9 mouse cellular contexts compared by ENCODE assay signal in the genomic region with DNA sequence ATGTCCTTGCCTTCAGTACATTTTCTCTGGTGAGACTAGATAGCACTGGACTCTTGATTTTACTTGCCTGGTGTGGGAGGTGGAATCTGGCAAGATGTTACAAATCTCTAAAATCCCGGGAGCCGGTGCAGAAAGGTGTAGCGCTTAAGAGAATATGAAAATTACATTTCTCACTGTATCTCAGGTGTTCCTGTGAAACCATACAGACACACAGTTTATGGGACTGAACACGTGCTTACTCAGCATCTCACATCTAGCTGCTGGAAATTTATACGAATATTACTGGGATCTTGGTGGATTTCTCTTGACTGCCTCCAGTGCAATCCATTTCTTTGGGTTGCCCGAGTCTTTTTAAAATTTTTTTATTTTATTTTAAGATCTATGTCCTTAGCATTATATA. TPM values are rescaled to one million over a fixed set of nuclear protein-coding genes. Genes with fewer than 3 reads are reported as not detected.
DNase-seq lines count a peak whose midpoint lies in the region; ATAC-seq and TF ChIP-seq lines count a peak whose summit lies in the region.
"Had no signal": no experiment of that assay in that cellular context is flagged by ENCODE, and none has a peak within 500 bp of the region (broad histone marks: within the 10 kb centered on the region; RNA-seq: fewer than 3 reads in every experiment).

No protein-coding gene starts in this region.

- peak overlapping the region; percentile 94 for H3K9ac ChIP-seq in embryonic facial prominence, embryonic 12.5 days
- peak overlapping the region; percentile 88 for H3K9ac ChIP-seq in intestine, embryonic 15.5 days
- H3K9ac ChIP-seq in neural tube, embryonic 12.5 days, result peak overlapping the region; percentile 97

- peak overlapping the region; percentile 88 for H3K4me3 ChIP-seq in left cerebral cortex, adult 2 months
- H3K4me3 ChIP-seq in embryonic facial prominence, embryonic 12.5 days, result peak overlapping the region; percentile 99
- H3K4me3 ChIP-seq in intestine, embryonic 15.5 days (replicated peaks), result peak overlapping the region; percentile 96
- peak overlapping the region; percentile 98 for H3K4me3 ChIP-seq in neural tube, embryonic 12.5 days

- intact Hi-C loops in left cerebral cortex, adult 2 months (cut with DNase I), result no loop called here
- intact Hi-C loops in left cerebral cortex, postnatal 36 days (cut with DNase I), result no loop called here

- TF ChIP-seq CTCF in left cerebral cortex, adult 2 months (IDR thresholded peaks at IDR 0.05), result no peak

- H3K4me1 ChIP-seq in embryonic facial prominence, embryonic 12.5 days, result peaks cover 22% of the 10 kb centered on the region
- peaks cover 14% of the 10 kb centered on the region for H3K4me1 ChIP-seq in intestine, embryonic 15.5 days (replicated peaks)
- peaks cover 19% of the 10 kb centered on the region for H3K4me1 ChIP-seq in neural tube, embryonic 12.5 days

- ATAC-seq in embryonic facial prominence, embryonic 12.5 days (ENCODE audit: insufficient number of reproducible peaks, insufficient read depth, low FRiP score, low TSS enrichment), result no peak
- no peak for ATAC-seq in intestine, embryonic 15.5 days
- ATAC-seq in neural tube, embryonic 12.5 days (ENCODE audit: low FRiP score, low read depth), result no peak

- no peaks in the 10 kb centered on the region for H3K9me3 ChIP-seq in embryonic facial prominence, embryonic 12.5 days
- H3K9me3 ChIP-seq in intestine, embryonic 15.5 days, result no peaks in the 10 kb centered on the region
- H3K9me3 ChIP-seq in neural tube, embryonic 12.5 days, result no peaks in the 10 kb centered on the region

- peak overlapping the region; percentile 98; the same call in 1 of the 2 replicates for H3K27ac ChIP-seq in left cerebral cortex, adult 2 months
- no peak overlapping the region; the same call in 1 of the 2 replicates for H3K27ac ChIP-seq in embryonic facial prominence, embryonic 12.5 days
- H3K27ac ChIP-seq in intestine, embryonic 15.5 days, result no peak overlapping the region
- no peak overlapping the region for H3K27ac ChIP-seq in neural tube, embryonic 12.5 days

- H3K27me3 ChIP-seq in embryonic facial prominence, embryonic 12.5 days, result no peaks in the 10 kb centered on the region
- no peaks in the 10 kb centered on the region for H3K27me3 ChIP-seq in intestine, embryonic 15.5 days (replicated peaks)
- H3K27me3 ChIP-seq in neural tube, embryonic 12.5 days (replicated peaks), result no peaks in the 10 kb centered on the region

- 83% methylated on average over 6 of the region's 6 CpGs for WGBS in embryonic facial prominence, embryonic 12.5 days
- 64% methylated on average over 6 of the region's 6 CpGs for WGBS in intestine, embryonic 15.5 days
- WGBS in neural tube, embryonic 12.5 days, result 86% methylated on average over 6 of the region's 6 CpGs

- DNase-seq in left cerebral cortex, adult 2 months (ENCODE audit: extremely low spot score in 1 of 2, low spot score in 2 of 2), result no peak
- no peak for DNase-seq in left cerebral cortex, postnatal 36 days (ENCODE audit: low spot score in 2 of 2)
- no peak for DNase-seq in thymus, postnatal 0 days (ENCODE audit: low spot score)
- no peak for DNase-seq in right cerebral cortex, postnatal 36 days (ENCODE audit: low spot score in 2 of 2)
- no peak for DNase-seq in cerebellum, postnatal 36 days
- DNase-seq: kidney, adult 8-10 months had no signal

- H3K36me3 ChIP-seq in embryonic facial prominence, embryonic 12.5 days, result 0 out of 2 replicates have a peak, but pooled peaks cover 4% of the 10 kb centered on the region
- H3K36me3 ChIP-seq in intestine, embryonic 15.5 days, result no peaks in the 10 kb centered on the region
- H3K36me3 ChIP-seq in neural tube, embryonic 12.5 days, result peaks cover 9% of the 10 kb centered on the region; the same call in 1 of the 2 replicates

- H3K4me2 ChIP-seq in embryonic facial prominence, embryonic 12.5 days (replicated peaks), result peak overlapping the region; percentile 71
- peak overlapping the region; percentile 69 for H3K4me2 ChIP-seq in intestine, embryonic 15.5 days (replicated peaks)
- peak overlapping the region; percentile 88 for H3K4me2 ChIP-seq in neural tube, embryonic 12.5 days (replicated peaks)

RNA-seq across cellular contexts. Expression of gene Ywhab, which starts 1.5 kb away (rescaled TPM):
- total RNA-seq in left cerebral cortex, adult 2 months (2021), result 100 to 1,000 TPM; 440 to 460 TPM
- total RNA-seq in left cerebral cortex, postnatal 36 days (2021), result 100 to 1,000 TPM; 422 to 471 TPM
- 327 and 340 TPM in 2 replicates for polyA plus RNA-seq in embryonic facial prominence, embryonic 12.5 days (2016; fragmentation: Nextera tagmentation; extraction: Ambion mirVana)
- polyA plus RNA-seq in intestine, embryonic 15.5 days (2015; fragmentation: Nextera tagmentation; extraction: Ambion mirVana), result 269 and 298 TPM in 2 replicates
- polyA plus RNA-seq in neural tube, embryonic 12.5 days (2016; fragmentation: Nextera tagmentation; extraction: Ambion mirVana), result 346 and 381 TPM in 2 replicates
- polyA plus RNA-seq in thymus, postnatal 0 days (2015; fragmentation: Nextera tagmentation; extraction: Ambion mirVana), result 265 and 278 TPM in 2 replicates

RNA-seq across cellular contexts. Expression of gene Pabpc1l, which starts 29.0 kb away (rescaled TPM):
- total RNA-seq in left cerebral cortex, adult 2 months (2021), result 1 to 10 TPM in 1 of 2 experiments, under 1 TPM in 1; 0.84 to 1.1 TPM
- 1 to 10 TPM in 1 of 2 experiments, under 1 TPM in 1; 0.44 to 2.0 TPM for total RNA-seq in left cerebral cortex, postnatal 36 days (2021)
- polyA plus RNA-seq in embryonic facial prominence, embryonic 12.5 days (2016; fragmentation: Nextera tagmentation; extraction: Ambion mirVana), result 2.4 and 3.5 TPM in 2 replicates
- 0.82 and 1.3 TPM in 2 replicates for polyA plus RNA-seq in intestine, embryonic 15.5 days (2015; fragmentation: Nextera tagmentation; extraction: Ambion mirVana)
- 2.1 and 2.2 TPM in 2 replicates for polyA plus RNA-seq in neural tube, embryonic 12.5 days (2016; fragmentation: Nextera tagmentation; extraction: Ambion mirVana)
- 1.8 and 2.0 TPM in 2 replicates for polyA plus RNA-seq in thymus, postnatal 0 days (2015; fragmentation: Nextera tagmentation; extraction: Ambion mirVana)
